Mouse (Mus musculus): ENCODE data around the gene Prc1. TPM values are rescaled to one million over a fixed set of nuclear protein-coding genes. Genes with fewer than 3 reads are reported as not detected.

Prc1 gene
- polyA plus RNA-seq, 1 experiment from 2014 or later = 148 TPM

DNA sequence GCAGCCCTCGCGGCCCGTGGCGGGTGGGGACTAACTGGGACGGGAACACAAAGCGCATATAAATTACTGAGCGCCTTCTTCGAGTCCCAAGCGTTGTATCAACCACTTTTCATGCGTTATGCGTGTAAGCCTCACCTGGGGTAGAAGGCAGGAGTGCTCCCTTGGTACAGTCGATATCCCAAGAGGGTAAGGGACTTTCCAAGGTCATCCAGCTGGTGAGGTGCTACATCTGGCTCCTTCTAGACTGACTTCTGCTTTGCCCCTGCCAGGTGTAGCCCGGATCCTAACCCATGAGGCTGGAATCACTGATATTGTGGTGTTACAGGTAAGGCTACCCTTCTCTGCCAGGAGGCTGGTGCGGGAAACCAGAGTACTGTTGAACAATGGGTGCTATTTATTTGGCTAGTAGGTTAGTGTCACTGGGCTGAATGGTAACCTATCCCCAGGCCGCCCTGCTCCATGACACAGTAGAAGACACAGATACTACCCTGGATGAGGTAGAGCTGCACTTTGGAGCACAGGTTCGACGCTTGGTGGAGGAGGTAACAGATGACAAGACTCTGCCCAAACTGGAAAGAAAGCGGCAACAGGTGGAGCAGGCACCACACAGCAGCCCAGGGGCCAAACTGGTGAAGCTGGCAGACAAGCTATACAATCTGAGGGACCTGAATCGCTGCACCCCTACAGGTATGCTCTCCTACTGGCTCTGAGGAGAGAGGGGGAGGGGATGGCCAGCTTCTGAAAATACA lies 49.2 kb downstream of the Prc1 start:
- peak overlapping the region; percentile 72 for H3K9ac ChIP-seq (ENCODE audit: low read depth, low read length)
- ATAC-seq (replicated peaks; ENCODE audit: low FRiP score) (peak; percentile 6; the same call in 1 of the 2 replicates), DNase-seq (ENCODE audit: low spot score) (no peak)
- H3K27me3 ChIP-seq (replicated peaks; ENCODE audit: control insufficient read depth, insufficient read depth, low read length) = no peaks in the 10 kb centered on the region
- WGBS = 26% methylated on average over 19 of the region's 19 CpGs
- H3K4me1 ChIP-seq (replicated peaks; ENCODE audit: control insufficient read depth, insufficient read depth, low read length) = peaks cover 30% of the 10 kb centered on the region
- no peaks in the 10 kb centered on the region for H3K9me3 ChIP-seq (ENCODE audit: control insufficient read depth, low read length)
- peak overlapping the region; percentile 54 for H3K4me3 ChIP-seq (ENCODE audit: low read depth, low read length)
- peak overlapping the region; percentile 93 for H3K4me2 ChIP-seq
- no peaks in the 10 kb centered on the region for H3K36me3 ChIP-seq (ENCODE audit: control insufficient read depth, insufficient read depth, low read length)
- H3K27ac ChIP-seq (ENCODE audit: low read depth, low read length) = no peak overlapping the region

DNA sequence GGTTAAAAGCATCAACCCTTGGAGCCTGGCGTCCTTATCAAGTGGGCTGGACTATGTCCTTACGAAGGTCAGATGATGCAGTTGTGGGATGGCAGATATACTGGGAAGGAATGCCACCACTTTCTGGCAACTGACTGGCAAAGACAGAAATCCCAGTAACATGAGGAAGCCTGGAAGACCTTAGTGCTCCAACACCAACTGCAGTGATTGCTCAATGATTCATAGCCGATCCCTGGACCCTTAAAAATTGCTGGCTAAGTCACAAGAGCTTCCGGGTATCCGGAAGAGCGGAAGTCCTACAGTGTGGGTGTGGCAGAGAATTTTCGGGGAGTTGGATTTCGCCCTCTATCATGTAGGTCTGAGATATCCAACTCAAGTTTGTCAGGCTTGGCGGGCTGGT lies 51.9 kb downstream of the Prc1 start:
- Histone ChIP-seq H3K4me3 (ENCODE audit: low read depth, low read length) (no peak overlapping the region), H3K4me2 (no peak overlapping the region), H3K9ac (ENCODE audit: low read depth, low read length) (no peak overlapping the region), H3K4me1 (replicated peaks; ENCODE audit: control insufficient read depth, insufficient read depth, low read length) (peaks cover 24% of the 10 kb centered on the region), H3K27ac (ENCODE audit: low read depth, low read length) (no peak overlapping the region), H3K36me3 (ENCODE audit: control insufficient read depth, insufficient read depth, low read length) (no peaks in the 10 kb centered on the region), H3K27me3 (replicated peaks; ENCODE audit: control insufficient read depth, insufficient read depth, low read length) (no peaks in the 10 kb centered on the region), H3K9me3 (ENCODE audit: control insufficient read depth, low read length) (no peaks in the 10 kb centered on the region)
- ATAC-seq (replicated peaks; ENCODE audit: low FRiP score) (no peak), DNase-seq (ENCODE audit: low spot score) (no peak)
- WGBS = 86% methylated on average over 9 of the region's 9 CpGs

DNA sequence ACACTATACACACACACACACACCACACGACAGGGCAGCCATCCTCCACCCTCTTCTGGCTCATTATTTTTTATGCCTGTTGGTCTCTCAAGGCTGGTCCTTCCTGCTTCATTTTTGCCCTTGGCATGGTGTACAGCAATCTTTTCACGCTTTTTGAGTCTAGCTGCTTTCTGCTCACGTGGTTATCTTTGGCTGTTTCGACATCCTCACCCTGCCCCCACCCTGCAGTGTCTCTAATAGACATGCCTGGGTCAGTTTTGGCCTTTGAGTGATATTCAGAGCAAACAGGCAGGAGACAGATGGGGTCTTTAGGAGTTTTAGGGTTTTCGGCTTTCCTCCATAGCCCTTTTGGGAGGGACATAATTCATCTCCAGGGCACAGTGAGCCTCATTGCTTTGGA lies 52.6 kb downstream of the Prc1 start:
- H3K4me2 ChIP-seq = no peak overlapping the region
- 0 out of 2 replicates have a peak, but pooled peaks cover 4% of the 10 kb centered on the region for H3K36me3 ChIP-seq (ENCODE audit: control insufficient read depth, insufficient read depth, low read length)
- no peaks in the 10 kb centered on the region for H3K9me3 ChIP-seq (ENCODE audit: control insufficient read depth, low read length)
- peaks cover 23% of the 10 kb centered on the region for H3K4me1 ChIP-seq (replicated peaks; ENCODE audit: control insufficient read depth, insufficient read depth, low read length)
- DNase-seq (ENCODE audit: low spot score) (no peak), ATAC-seq (replicated peaks; ENCODE audit: low FRiP score) (no peak)
- H3K4me3 ChIP-seq (ENCODE audit: low read depth, low read length) = no peak overlapping the region
- no peaks in the 10 kb centered on the region for H3K27me3 ChIP-seq (replicated peaks; ENCODE audit: control insufficient read depth, insufficient read depth, low read length)
- WGBS = 63% methylated on average over 5 of the region's 5 CpGs
- H3K27ac ChIP-seq (ENCODE audit: low read depth, low read length) = no peak overlapping the region
- H3K9ac ChIP-seq (ENCODE audit: low read depth, low read length) = no peak overlapping the region

DNA sequence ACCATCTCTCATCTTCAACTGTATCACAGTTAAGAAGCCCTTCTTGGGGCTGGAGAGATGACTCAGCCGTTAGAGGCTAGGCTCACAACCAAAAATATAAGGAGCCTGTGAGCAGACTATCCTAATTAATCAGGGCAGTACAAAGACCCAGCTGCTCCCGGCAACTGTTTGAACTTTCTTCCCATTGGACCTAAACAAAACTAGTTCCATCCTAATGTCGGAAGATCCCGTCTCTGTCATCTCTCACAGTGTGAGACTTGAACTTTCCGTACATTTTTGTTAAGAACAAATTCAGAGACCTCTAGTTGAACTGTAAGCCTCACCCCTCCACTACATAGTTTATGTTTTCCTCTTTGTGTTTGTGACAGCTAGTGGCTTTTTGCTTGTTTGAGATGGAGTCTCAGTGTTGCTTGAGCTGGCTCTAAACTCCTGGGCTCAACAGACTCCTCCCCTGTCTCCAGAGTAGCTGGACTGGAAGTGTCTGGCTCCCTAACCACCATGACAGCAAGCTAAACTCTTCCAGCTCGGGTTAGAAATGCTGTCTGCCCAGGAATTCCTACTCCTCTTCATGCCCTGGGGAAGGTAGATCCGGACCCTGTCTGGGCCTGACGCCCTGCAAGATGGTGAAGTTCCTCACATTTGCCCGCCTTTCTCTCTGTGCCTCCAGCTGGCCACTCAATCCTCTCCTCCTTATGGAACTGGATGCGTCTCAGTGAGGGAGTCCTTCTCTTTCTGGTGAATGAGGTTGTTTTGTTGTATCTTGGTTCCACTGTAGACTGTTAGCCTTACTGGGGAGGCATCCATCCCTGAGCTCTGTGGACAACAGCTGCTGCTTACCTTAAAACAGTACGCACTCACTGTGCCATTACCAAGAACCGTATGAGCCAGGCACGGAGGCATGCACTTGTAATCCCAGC lies 53.7 kb downstream of the Prc1 start:
- H3K36me3 ChIP-seq (ENCODE audit: control insufficient read depth, insufficient read depth, low read length) = 0 out of 2 replicates have a peak, but pooled peaks cover 5% of the 10 kb centered on the region
- no peak overlapping the region for H3K4me2 ChIP-seq
- no peak overlapping the region for H3K4me3 ChIP-seq (ENCODE audit: low read depth, low read length)
- H3K27ac ChIP-seq (ENCODE audit: low read depth, low read length) = no peak overlapping the region
- H3K9me3 ChIP-seq (ENCODE audit: control insufficient read depth, low read length) = no peaks in the 10 kb centered on the region
- no peak for DNase-seq (ENCODE audit: low spot score)
- H3K9ac ChIP-seq (ENCODE audit: low read depth, low read length) = no peak overlapping the region
- no peaks in the 10 kb centered on the region for H3K27me3 ChIP-seq (replicated peaks; ENCODE audit: control insufficient read depth, insufficient read depth, low read length)
- H3K4me1 ChIP-seq (replicated peaks; ENCODE audit: control insufficient read depth, insufficient read depth, low read length) = peaks cover 19% of the 10 kb centered on the region
- WGBS = 69% methylated on average over 13 of the region's 13 CpGs
- ATAC-seq (replicated peaks; ENCODE audit: low FRiP score) = no peak

DNA sequence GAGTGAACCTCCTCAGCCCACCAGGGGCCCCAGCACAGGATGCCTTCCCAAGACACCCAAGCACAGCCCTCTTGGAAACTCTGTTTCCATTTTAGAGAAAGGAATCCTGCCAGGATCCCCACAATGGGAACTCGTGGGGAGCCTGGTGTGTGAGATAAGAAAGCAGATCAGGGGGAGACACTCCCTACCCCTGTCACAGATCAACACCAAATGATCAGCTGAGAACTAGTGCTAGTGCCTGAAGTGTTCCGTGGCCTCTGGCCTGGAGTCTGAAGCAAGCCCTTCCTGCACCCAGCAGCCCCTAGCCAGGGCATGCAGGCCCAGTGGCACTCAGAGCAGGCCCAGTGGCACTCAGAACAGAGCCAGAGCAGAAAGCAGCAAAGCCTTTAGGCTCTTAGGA lies 56.6 kb downstream of the Prc1 start:
- Histone ChIP-seq H3K4me3 (ENCODE audit: low read depth, low read length) (no peak overlapping the region), H3K9me3 (ENCODE audit: control insufficient read depth, low read length) (no peaks in the 10 kb centered on the region), H3K9ac (ENCODE audit: low read depth, low read length) (no peak overlapping the region), H3K4me1 (replicated peaks; ENCODE audit: control insufficient read depth, insufficient read depth, low read length) (peaks cover 13% of the 10 kb centered on the region), H3K27ac (ENCODE audit: low read depth, low read length) (no peak overlapping the region), H3K4me2 (no peak overlapping the region), H3K27me3 (replicated peaks; ENCODE audit: control insufficient read depth, insufficient read depth, low read length) (no peaks in the 10 kb centered on the region), H3K36me3 (ENCODE audit: control insufficient read depth, insufficient read depth, low read length) (peaks cover 8% of the 10 kb centered on the region; the same call in 1 of the 2 replicates)
- ATAC-seq (replicated peaks; ENCODE audit: low FRiP score) (peak; percentile 57), DNase-seq (ENCODE audit: low spot score) (no peak)
- WGBS = 38% methylated on average over 2 of the region's 2 CpGs

DNA sequence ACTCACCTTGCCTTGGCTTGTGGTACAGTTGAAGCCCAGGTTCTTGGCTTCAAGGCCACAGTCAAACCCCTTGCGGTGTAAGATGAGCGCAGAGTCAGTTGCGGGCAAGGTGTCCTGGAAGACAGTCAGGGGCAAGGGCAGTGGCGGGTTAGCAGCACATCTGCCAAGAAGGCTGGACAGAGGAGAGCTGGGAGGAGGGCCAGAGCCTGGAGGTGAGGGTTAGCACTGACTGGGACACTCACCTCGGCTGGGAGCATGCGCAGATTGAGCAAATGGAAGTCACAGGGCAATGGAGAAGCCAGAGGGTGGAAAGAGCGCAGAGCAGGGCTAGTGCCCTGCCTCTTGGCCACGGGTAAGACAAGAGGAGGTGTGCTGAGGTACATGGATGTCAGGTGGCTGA lies 58.7 kb downstream of the Prc1 start:
- H3K27ac ChIP-seq (ENCODE audit: low read depth, low read length) = no peak overlapping the region
- H3K4me2 ChIP-seq = no peak overlapping the region
- H3K9me3 ChIP-seq (ENCODE audit: control insufficient read depth, low read length) = no peaks in the 10 kb centered on the region
- no peaks in the 10 kb centered on the region for H3K27me3 ChIP-seq (replicated peaks; ENCODE audit: control insufficient read depth, insufficient read depth, low read length)
- H3K4me1 ChIP-seq (replicated peaks; ENCODE audit: control insufficient read depth, insufficient read depth, low read length) = 0 out of 2 replicates have a peak, but pooled peaks cover 7% of the 10 kb centered on the region
- DNase-seq (ENCODE audit: low spot score) = no peak
- 91% methylated on average over 8 of the region's 8 CpGs for WGBS
- H3K4me3 ChIP-seq (ENCODE audit: low read depth, low read length) = no peak overlapping the region
- no peak overlapping the region for H3K9ac ChIP-seq (ENCODE audit: low read depth, low read length)
- no peak for ATAC-seq (replicated peaks; ENCODE audit: low FRiP score)
- peaks cover 11% of the 10 kb centered on the region for H3K36me3 ChIP-seq (ENCODE audit: control insufficient read depth, insufficient read depth, low read length)

DNA sequence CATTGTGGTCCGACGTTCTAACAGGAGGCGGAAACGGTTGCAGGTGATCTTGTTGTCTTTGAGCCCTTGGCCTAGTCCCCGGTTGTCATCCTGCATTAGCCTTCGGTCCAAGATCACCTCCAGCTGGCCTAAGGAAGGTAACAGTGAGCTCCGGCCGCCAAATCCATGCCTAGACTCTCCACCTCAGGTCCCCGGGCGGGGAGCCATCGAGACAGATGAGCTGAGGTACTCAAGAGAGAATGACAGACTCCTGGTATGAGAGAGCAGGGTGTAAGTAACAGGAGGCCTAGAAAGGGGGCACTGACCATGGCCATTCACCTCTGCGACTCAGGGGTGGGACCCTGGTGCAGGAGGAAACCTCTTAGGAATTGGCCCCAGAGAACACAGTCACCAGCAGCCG lies 62.1 kb downstream of the Prc1 start:
- Histone ChIP-seq H3K4me1 (replicated peaks; ENCODE audit: control insufficient read depth, insufficient read depth, low read length) (no peaks in the 10 kb centered on the region), H3K27ac (ENCODE audit: low read depth, low read length) (no peak overlapping the region), H3K9me3 (ENCODE audit: control insufficient read depth, low read length) (no peaks in the 10 kb centered on the region), H3K4me2 (no peak overlapping the region), H3K9ac (ENCODE audit: low read depth, low read length) (no peak overlapping the region), H3K36me3 (ENCODE audit: control insufficient read depth, insufficient read depth, low read length) (peaks cover 25% of the 10 kb centered on the region), H3K4me3 (ENCODE audit: low read depth, low read length) (no peak overlapping the region), H3K27me3 (replicated peaks; ENCODE audit: control insufficient read depth, insufficient read depth, low read length) (no peaks in the 10 kb centered on the region)
- DNase-seq (ENCODE audit: low spot score) = no peak
- no peak for ATAC-seq (replicated peaks; ENCODE audit: low FRiP score)
- 92% methylated on average over 13 of the region's 13 CpGs for WGBS

DNA sequence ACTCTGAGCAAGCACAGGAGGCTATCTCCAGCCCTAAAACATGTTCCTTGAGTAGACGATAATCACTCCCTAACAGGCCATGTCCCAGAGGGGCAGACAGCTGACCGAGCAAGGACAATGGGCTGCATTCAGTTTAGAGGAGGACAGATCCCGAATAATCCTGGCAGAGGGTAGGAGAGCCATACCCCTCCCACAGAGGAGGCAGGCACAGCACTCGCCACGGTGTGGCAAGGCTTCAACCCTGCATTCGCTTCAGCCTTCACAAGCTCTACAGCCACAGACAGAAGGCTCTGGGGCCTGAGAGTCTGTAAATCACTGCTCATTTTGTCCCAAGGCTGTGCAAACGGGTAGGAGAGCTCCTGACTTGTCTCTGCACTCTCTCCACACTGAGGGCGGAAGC lies 62.9 kb downstream of the Prc1 start:
- Histone ChIP-seq H3K4me2 (no peak overlapping the region), H3K4me1 (replicated peaks; ENCODE audit: control insufficient read depth, insufficient read depth, low read length) (no peaks in the 10 kb centered on the region), H3K9me3 (ENCODE audit: control insufficient read depth, low read length) (no peaks in the 10 kb centered on the region), H3K27me3 (replicated peaks; ENCODE audit: control insufficient read depth, insufficient read depth, low read length) (no peaks in the 10 kb centered on the region), H3K36me3 (ENCODE audit: control insufficient read depth, insufficient read depth, low read length) (peaks cover 23% of the 10 kb centered on the region), H3K9ac (ENCODE audit: low read depth, low read length) (no peak overlapping the region), H3K4me3 (ENCODE audit: low read depth, low read length) (no peak overlapping the region), H3K27ac (ENCODE audit: low read depth, low read length) (no peak overlapping the region)
- DNase-seq (ENCODE audit: low spot score) (no peak), ATAC-seq (replicated peaks; ENCODE audit: low FRiP score) (no peak)
- WGBS = 81% methylated on average over 8 of the region's 8 CpGs
